Mouse (Mus musculus) T-helper 17 cell (primary cell): ENCODE measurements around the gene Lmbr1l.
"Not testable (repeated sequence)": the region's sequence is repeated elsewhere in the genome, so short reads cannot be mapped to it uniquely, and the experiment has no call there.

Source experiments
- in situ Hi-C, 2 experiments: fragments of 300-600 bp; cut with MboI, MseI; formaldehyde crosslinking; loops; 1 replicate in 1 of 2; 2 replicates in 1 of 2; pipeline ENCODE4 v1.15.1; 2025; ENCODE audit warnings: high pct_unique_total_duplicates in 2 of 2

Lmbr1l gene

GRCm38 (mm10) chr15:98917538-98918498, at the start of gene Lmbr1l:
Gene Lmbr1l (minus strand): TSS chr15:98918231.
- in situ Hi-C loops: no loop called here

GRCm38 (mm10) chr15:98959531-98959930, 41.5 kb upstream of the Lmbr1l start:
- in situ Hi-C loops: loop anchor here in 1 of 2 experiments (5.0 kb wide), 1 partner anchor 33 kb away; no protein-coding TSS in a partner anchor

GRCm38 (mm10) chr15:98958901-98959420, 40.9 kb upstream of the Lmbr1l start:
- in situ Hi-C loops: loop anchor here in 1 of 2 experiments (5.0 kb wide), 1 partner anchor 33 kb away; no protein-coding TSS in a partner anchor

GRCm38 (mm10) chr15:98957475-98957874, 39.4 kb upstream of the Lmbr1l start:
- in situ Hi-C loops: loop anchor here in 1 of 2 experiments (5.0 kb wide), 1 partner anchor 35 kb away; no protein-coding TSS in a partner anchor

GRCm38 (mm10) chr15:98956000-98956399, 38.0 kb upstream of the Lmbr1l start:
- in situ Hi-C loops: loop anchor here in 1 of 2 experiments (5.0 kb wide), 1 partner anchor 36 kb away; no protein-coding TSS in a partner anchor

- in situ Hi-C loops: loop anchor here in 1 of 2 experiments (5.0 kb wide), 1 partner anchor 37 kb away; no protein-coding TSS in a partner anchor
Observed at GRCm38 (mm10) chr15:98955324-98955723, 37.3 kb upstream of the Lmbr1l start.

- in situ Hi-C loops: loop anchor here in 1 of 2 experiments (5.0 kb wide), 1 partner anchor 38 kb away; no protein-coding TSS in a partner anchor
Observed at GRCm38 (mm10) chr15:98954425-98955253, 36.6 kb upstream of the Lmbr1l start.

- in situ Hi-C loops: no loop called here
Observed at GRCm38 (mm10) chr15:98953401-98954356, 35.6 kb upstream of the Lmbr1l start, which contains the start of the genes Gm49450 and Tuba1a. Gene Gm49450 (minus strand): TSS chr15:98953551. Gene Tuba1a (minus strand): TSS chr15:98953703.

GRCm38 (mm10) chr15:98952751-98953400, 34.8 kb upstream of the Lmbr1l start:
- in situ Hi-C loops: no loop called here

- in situ Hi-C loops: no loop called here
Observed at GRCm38 (mm10) chr15:98952063-98952455, 34.0 kb upstream of the Lmbr1l start.

GRCm38 (mm10) chr15:98951122-98952062, 33.4 kb upstream of the Lmbr1l start:
- in situ Hi-C loops: not testable (repeated sequence)

- in situ Hi-C loops: no loop called here
Observed at GRCm38 (mm10) chr15:98949607-98949892, 31.5 kb upstream of the Lmbr1l start.

GRCm38 (mm10) chr15:98948857-98949606, 31.0 kb upstream of the Lmbr1l start:
- in situ Hi-C loops: no loop called here

- in situ Hi-C loops: no loop called here
Observed at GRCm38 (mm10) chr15:98948382-98948781, 30.4 kb upstream of the Lmbr1l start.

GRCm38 (mm10) chr15:98947884-98948283, 29.9 kb upstream of the Lmbr1l start:
- in situ Hi-C loops: no loop called here

GRCm38 (mm10) chr15:98943133-98943532, 25.1 kb upstream of the Lmbr1l start:
- in situ Hi-C loops: no loop called here

- in situ Hi-C loops: no loop called here
Observed at GRCm38 (mm10) chr15:98942081-98942480, 24.1 kb upstream of the Lmbr1l start.

GRCm38 (mm10) chr15:98941539-98941938, 23.5 kb upstream of the Lmbr1l start:
- in situ Hi-C loops: no loop called here
